Mouse (Mus musculus) heart, adult 2 months (tissue): Measurements from ENCODE around the gene Knl1. TPM values are rescaled to one million over a fixed set of nuclear protein-coding genes. Genes with fewer than 3 reads are reported as not detected.

ENCODE experiments used
- DNase-seq, 2 experiments: peaks; one replicate each; pipeline ENCODE4 v3.0.0; 2021
- H3K27ac ChIP-seq: fragments of 200-600 bp; 2 replicates; pipeline ENCODE4 v1.8.1; 2022
- H3K27me3 ChIP-seq: fragments of 200-500 bp; 2 replicates; pipeline ENCODE4 v1.6.1; 2012; ENCODE audit warnings: mild to moderate bottlenecking, low read length, inconsistent platforms, mixed read lengths; ENCODE audit not compliant: control insufficient read depth, insufficient read depth
- H3K36me3 ChIP-seq: fragments of 200-500 bp; 2 replicates; pipeline ENCODE4 v1.6.1; 2012; ENCODE audit warnings: low read length, inconsistent platforms; ENCODE audit not compliant: control insufficient read depth, insufficient read depth
- H3K4me1 ChIP-seq: fragments of 200-500 bp; 2 replicates; pipeline ENCODE4 v1.6.1; 2011; ENCODE audit warnings: low read length; ENCODE audit not compliant: control insufficient read depth, insufficient read depth
- H3K4me3 ChIP-seq: fragments of 200-600 bp; 2 replicates; pipeline ENCODE4 v1.8.1; 2022
- H3K79me2 ChIP-seq: fragments of 200-500 bp; replicated peaks from 2 replicates; pipeline ENCODE4 v1.6.1; 2012; ENCODE audit warnings: mild to moderate bottlenecking, inconsistent platforms, low read length, moderate library complexity, mixed read lengths; ENCODE audit not compliant: control insufficient read depth, insufficient read depth
- H3K9ac ChIP-seq: fragments of 200-500 bp; 2 replicates; pipeline ENCODE4 v1.6.1; 2012; ENCODE audit warnings: low read depth, mild to moderate bottlenecking, control low read depth, inconsistent platforms, low read length, mixed read lengths
- CTCF ChIP-seq: fragments of 200-600 bp; IDR thresholded peaks from 2 replicates; pipeline ENCODE4 v1.8.1; 2022; ENCODE audit warnings: antibody characterized with exemption, mild to moderate bottlenecking, moderate library complexity
- EP300 ChIP-seq: fragments of 200-500 bp; IDR thresholded peaks from 2 replicates; pipeline ENCODE4 v1.6.1; 2011; ENCODE audit warnings: low read depth, low read length, control low read depth; ENCODE audit not compliant: insufficient read depth
- POLR2A ChIP-seq: fragments of 200-500 bp; IDR thresholded peaks from 2 replicates; pipeline ENCODE4 v1.6.1; 2011; ENCODE audit warnings: mild to moderate bottlenecking, low read depth, low read length, control low read depth; ENCODE audit not compliant: insufficient read depth
- WGBS: fragments of 180-500 bp; shearing (Covaris S2); methylation state at CpG from one replicate; pipeline ENCODE4 v1.1.7; 2018; 5-methylcytosine and 5-hydroxymethylcytosine counted together
- intact Hi-C: fragments of 180-260 bp; cut with DNase I; formaldehyde crosslinking; loops from one replicate; pipeline ENCODE4 v1.15.1; 2025
- polyA plus RNA-seq: library from polyadenylated mRNA; depleted of rRNA; stranded (reverse); fragments of >200 nt; gene quantifications from 2 replicates; pipeline ENCODE4 v1.2.3, GENCODE M21; 2012
- total RNA-seq, 2 experiments: library from RNA; stranded (reverse); gene quantifications; 2 replicates each; pipeline ENCODE4 v1.2.3; 2021

The Knl1 gene
- total and polyA plus RNA-seq, 3 experiments = 0.02 to 0.48 (median 0.39) TPM

DNA sequence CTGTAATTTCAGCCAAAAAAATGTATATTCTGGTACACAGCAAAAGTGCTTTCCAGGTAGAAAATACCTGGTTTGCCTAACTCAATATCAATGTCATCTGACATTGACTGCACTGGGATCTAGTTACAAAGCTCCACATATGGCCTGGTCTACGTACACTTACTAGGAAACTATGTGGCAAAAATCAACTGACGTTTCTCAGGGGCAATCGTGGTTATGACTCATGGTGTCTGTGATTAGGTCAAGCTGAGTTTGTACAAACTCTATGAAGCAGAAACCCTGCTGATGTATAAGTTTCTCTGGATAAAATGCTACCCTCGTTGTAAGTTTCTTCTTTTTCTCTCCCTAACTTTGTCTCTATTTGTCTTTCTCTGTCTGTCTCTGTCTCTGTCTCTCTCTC is 14.7 kb upstream of the Knl1 start:
- intact Hi-C loops = loop anchor here (2.0 to 5.0 kb wide), 2 partner anchors 15 to 80 kb away; partner anchors contain the start of genes Knl1 and Rad51
- Histone ChIP-seq H3K4me1 (peaks cover 4% of the 10 kb centered on the region), H3K9ac (no peak overlapping the region), H3K4me3 (no peak overlapping the region), H3K36me3 (no peaks in the 10 kb centered on the region; the same call in 1 of the 2 replicates), H3K27me3 (no peaks in the 10 kb centered on the region), H3K27ac (no peak overlapping the region), H3K79me2 (no peaks in the 10 kb centered on the region)
- 48% methylated on average over 4 of the region's 4 CpGs for WGBS
- no peak for DNase-seq
- no peak for TF ChIP-seq CTCF
- TF ChIP-seq EP300 = no peak
- TF ChIP-seq POLR2A = no peak

GRCm38 (mm10) chr2:119034656-119035396 is 12.1 kb upstream of the Knl1 start, which contains the start of gene Rpusd2:
Gene Rpusd2, plus strand, starts transcription at chr2:119034790.
- TF ChIP-seq CTCF (peak; percentile 54), EP300 (peak; percentile 69; the same call in 1 of the 2 replicates), POLR2A (peak; percentile 69)
- Histone ChIP-seq H3K27me3 (no peaks in the 10 kb centered on the region), H3K36me3 (no peaks in the 10 kb centered on the region), H3K27ac (peak within 1 kb of the TSS; percentile 77), H3K4me1 (no peaks in the 10 kb centered on the region), H3K4me3 (peak within 1 kb of the TSS; percentile 91), H3K9ac (peak within 1 kb of the TSS; percentile 73), H3K79me2 (no peaks in the 10 kb centered on the region; the same call in 1 of the 2 replicates)
- peak; percentile 89 to 93 for DNase-seq
- intact Hi-C loops = loop anchor here (2.0 to 5.0 kb wide), 2 partner anchors 77 to 256 kb away; partner anchors contain the start of gene Rad51
- WGBS = under 1% methylated on average over 49 of the region's 49 CpGs

- no peaks in the 10 kb centered on the region for H3K4me1 ChIP-seq
- intact Hi-C loops = loop anchor here (2.0 kb wide), 1 partner anchor 255 kb away; no protein-coding TSS in a partner anchor
- 12% methylated on average over 7 of the region's 7 CpGs for WGBS
- TF ChIP-seq POLR2A = no peak
- TF ChIP-seq CTCF = no peak
- no peak for TF ChIP-seq EP300
- no peaks in the 10 kb centered on the region; the same call in 1 of the 2 replicates for H3K79me2 ChIP-seq
- no peak for DNase-seq
- peak overlapping the region; percentile 73 for H3K9ac ChIP-seq
- H3K4me3 ChIP-seq = peak overlapping the region; percentile 91
- H3K27me3 ChIP-seq = no peaks in the 10 kb centered on the region
- H3K36me3 ChIP-seq = no peaks in the 10 kb centered on the region
- H3K27ac ChIP-seq = peak overlapping the region; percentile 77
Measured at GRCm38 (mm10) chr2:119035397-119035745, 11.5 kb upstream of the Knl1 start.

DNA sequence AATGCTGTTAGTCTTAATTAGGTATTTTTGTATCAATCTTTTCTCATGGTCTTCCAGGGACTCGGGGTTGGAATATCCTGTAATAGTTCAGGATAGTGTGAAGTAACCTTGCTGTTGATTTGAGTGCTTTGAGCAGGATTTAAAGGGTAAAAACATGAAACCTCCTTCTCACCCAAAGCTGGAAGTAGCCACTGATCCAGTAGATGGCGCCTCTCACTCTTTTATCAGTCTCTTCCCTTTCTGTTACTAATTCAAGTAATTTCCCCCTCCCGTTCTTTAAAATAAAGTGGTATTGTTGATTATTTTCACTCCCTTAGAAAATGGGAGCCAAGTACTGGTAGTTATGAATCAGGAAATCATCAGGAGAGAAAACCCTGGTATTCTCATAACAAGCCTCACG is 6.0 kb upstream of the Knl1 start:
- TF ChIP-seq POLR2A (no peak), CTCF (peak; percentile 68)
- H3K79me2 ChIP-seq = no peaks in the 10 kb centered on the region; the same call in 1 of the 2 replicates
- no peaks in the 10 kb centered on the region for H3K36me3 ChIP-seq
- intact Hi-C loops = loop anchor here (2.0 kb wide), 1 partner anchor 148 kb away; no protein-coding TSS in a partner anchor
- 39% methylated on average over 4 of the region's 4 CpGs for WGBS
- DNase-seq = no peak
- no peaks in the 10 kb centered on the region for H3K27me3 ChIP-seq
- H3K4me1 ChIP-seq = no peaks in the 10 kb centered on the region
- no peak overlapping the region for H3K9ac ChIP-seq
- no peak overlapping the region for H3K27ac ChIP-seq
- H3K4me3 ChIP-seq = no peak overlapping the region

GRCm38 (mm10) chr2:119045163-119045562 is 1.8 kb upstream of the Knl1 start:
- no peaks in the 10 kb centered on the region for H3K79me2 ChIP-seq
- WGBS = 72% methylated on average over 2 of the region's 2 CpGs
- no peaks in the 10 kb centered on the region for H3K27me3 ChIP-seq
- no peak for DNase-seq
- intact Hi-C loops = loop anchor here (5.0 kb wide), 1 partner anchor 242 kb away; the partner anchor contains the start of gene Vps18
- H3K4me1 ChIP-seq = no peaks in the 10 kb centered on the region
- H3K27ac ChIP-seq = no peak overlapping the region
- H3K9ac ChIP-seq = no peak overlapping the region
- no peak for TF ChIP-seq POLR2A
- TF ChIP-seq CTCF = no peak
- no peak for TF ChIP-seq EP300
- no peak overlapping the region for H3K4me3 ChIP-seq
- H3K36me3 ChIP-seq = no peaks in the 10 kb centered on the region

DNA sequence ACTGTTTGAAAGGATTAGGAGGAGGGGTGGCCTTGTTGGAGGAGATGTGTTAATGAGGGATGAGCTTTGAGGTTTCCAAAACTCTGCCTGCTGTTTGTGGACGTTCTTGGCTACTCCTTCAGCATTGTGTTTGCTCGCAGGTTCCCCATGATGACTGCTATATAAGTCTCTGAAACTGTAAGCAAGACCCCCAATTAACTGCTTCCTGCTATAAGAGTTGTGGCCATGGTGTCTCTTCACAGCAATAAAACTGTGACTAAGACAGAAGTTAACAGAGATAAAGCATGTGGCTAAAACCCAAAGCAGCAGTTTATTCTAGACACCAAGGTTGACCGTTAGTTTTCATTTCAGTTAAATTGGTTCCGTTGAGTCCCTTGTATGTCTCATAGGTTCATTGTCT is 930 bp downstream of the Knl1 start:
- no peak overlapping the region; the same call in 1 of the 2 replicates for H3K4me3 ChIP-seq
- H3K79me2 ChIP-seq = peaks cover 9% of the 10 kb centered on the region
- TF ChIP-seq EP300 (no peak), POLR2A (no peak), CTCF (no peak)
- no peaks in the 10 kb centered on the region for H3K4me1 ChIP-seq
- DNase-seq = no peak
- H3K36me3 ChIP-seq = no peaks in the 10 kb centered on the region
- intact Hi-C loops = loop anchor here (2.0 to 5.0 kb wide), 2 partner anchors 15 to 239 kb away; partner anchors contain the start of gene Vps18
- H3K9ac ChIP-seq = no peak overlapping the region
- no peaks in the 10 kb centered on the region for H3K27me3 ChIP-seq
- WGBS = 23% methylated on average over 4 of the region's 4 CpGs
- no peak overlapping the region for H3K27ac ChIP-seq
